Mouse (Mus musculus): ENCODE results near the gene Ccnl1.

Ccnl1 gene

GRCm38 (mm10) chr3:65925058-65925740 lies 32.9 kb downstream of the Ccnl1 start:
- no peak for DNase-seq (ENCODE audit: low spot score)

GRCm38 (mm10) chr3:65922420-65922819 lies 35.6 kb downstream of the Ccnl1 start:
- DNase-seq (ENCODE audit: low spot score) = no peak

GRCm38 (mm10) chr3:65921671-65922070 lies 36.4 kb downstream of the Ccnl1 start:
- no peak for DNase-seq (ENCODE audit: low spot score)

- no peak for DNase-seq (ENCODE audit: low spot score)
Observed at GRCm38 (mm10) chr3:65919016-65919415, 39.0 kb downstream of the Ccnl1 start.

- no peak for DNase-seq (ENCODE audit: low spot score)
Observed at GRCm38 (mm10) chr3:65912928-65913327, 45.1 kb downstream of the Ccnl1 start.

GRCm38 (mm10) chr3:65912217-65912616 lies 45.8 kb downstream of the Ccnl1 start:
- no peak for DNase-seq (ENCODE audit: low spot score)

GRCm38 (mm10) chr3:65911265-65911664 lies 46.8 kb downstream of the Ccnl1 start:
- no peak for DNase-seq (ENCODE audit: low spot score)

GRCm38 (mm10) chr3:65909454-65909853 lies 48.6 kb downstream of the Ccnl1 start:
- DNase-seq (ENCODE audit: low spot score) = no peak

- no peak for DNase-seq (ENCODE audit: low spot score)
Observed at GRCm38 (mm10) chr3:65907536-65907935, 50.5 kb downstream of the Ccnl1 start.

GRCm38 (mm10) chr3:65905281-65906169 lies 52.5 kb downstream of the Ccnl1 start:
- DNase-seq (ENCODE audit: low spot score) = no peak

GRCm38 (mm10) chr3:65904711-65905110 lies 53.3 kb downstream of the Ccnl1 start:
- DNase-seq (ENCODE audit: low spot score) = no peak

- DNase-seq (ENCODE audit: low spot score) = no peak
Observed at GRCm38 (mm10) chr3:65904106-65904505, 53.9 kb downstream of the Ccnl1 start.

- DNase-seq (ENCODE audit: low spot score) = peak; percentile 67
Observed at GRCm38 (mm10) chr3:65898598-65899278, 59.3 kb downstream of the Ccnl1 start.

- DNase-seq (ENCODE audit: low spot score) = no peak
Observed at GRCm38 (mm10) chr3:65897233-65897993, 60.6 kb downstream of the Ccnl1 start.

All from retina, embryonic 14.5 days (tissue).